Mouse (Mus musculus) c-Kit-positive CD71-positive TER-119-positive erythroid progenitor cells, embryonic 14.5 days (primary cell): ENCODE results near the gene Cpn1.
"Not testable (repeated sequence)": the region's sequence is repeated elsewhere in the genome, so short reads cannot be mapped to it uniquely, and the experiment has no call there.

ENCODE experiments used
- DNase-seq: peaks from one replicate; pipeline ENCODE4 v3.0.0-alpha.2; 2013; ENCODE audit warnings: low spot score

Gene Cpn1

DNA sequence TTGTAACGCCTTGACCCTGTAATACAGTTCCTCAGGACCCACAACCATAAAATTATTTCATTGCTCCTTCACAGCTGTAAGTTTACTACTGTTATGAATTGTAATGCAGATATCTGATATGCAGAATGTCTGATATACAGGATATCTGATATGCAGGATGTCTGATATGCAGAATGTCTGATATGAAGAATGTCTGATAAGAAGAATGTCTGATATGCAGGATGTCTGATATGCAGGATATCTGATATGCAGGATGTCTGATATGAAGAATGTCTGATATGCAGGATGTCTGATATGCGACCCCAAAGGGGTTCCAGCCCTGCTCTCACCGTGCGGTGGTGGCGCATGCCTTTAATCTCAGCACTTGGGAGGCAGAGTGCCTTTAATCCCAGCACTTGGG, 4.4 kb downstream of the Cpn1 start:
- DNase-seq = no peak

DNA sequence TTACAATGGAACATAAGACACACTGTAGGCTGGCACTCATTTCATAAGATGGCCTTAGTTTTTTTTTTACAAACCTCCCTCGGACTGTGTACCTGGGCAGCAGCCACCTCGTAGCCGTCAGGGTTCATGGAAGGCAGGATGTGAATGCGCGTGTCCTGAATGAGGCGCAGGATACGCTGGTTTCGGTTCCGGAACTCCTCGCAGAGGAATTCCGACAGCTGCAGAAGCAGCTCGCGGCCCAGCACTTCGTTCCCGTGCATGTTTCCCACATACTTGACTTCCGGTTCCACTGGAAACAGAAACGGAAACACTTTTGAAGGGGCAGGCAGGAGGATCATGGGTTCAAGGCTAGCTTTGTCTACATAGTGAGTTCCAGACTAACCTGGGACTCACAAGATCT, 5.6 kb downstream of the Cpn1 start:
- no peak for DNase-seq

DNA sequence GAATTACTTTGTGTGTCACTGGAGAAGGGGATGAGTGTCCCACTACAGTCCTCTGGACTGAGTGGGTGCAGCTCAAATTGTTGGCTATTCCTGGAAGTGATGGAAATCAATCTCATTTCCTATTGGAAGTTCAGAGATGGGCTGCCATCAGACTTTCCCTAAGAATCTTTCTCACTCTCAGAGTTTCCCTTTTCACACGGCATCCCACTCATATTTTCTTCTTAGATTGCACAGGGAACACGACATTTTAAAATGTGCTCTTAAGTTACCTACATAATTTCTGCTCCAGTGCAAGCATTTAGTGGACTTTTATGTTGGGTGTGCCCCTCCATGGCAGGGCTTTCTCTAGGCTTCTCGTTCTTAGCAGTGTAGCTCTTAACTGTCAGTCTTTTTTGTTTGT, 8.6 kb downstream of the Cpn1 start:
- no peak for DNase-seq

DNA sequence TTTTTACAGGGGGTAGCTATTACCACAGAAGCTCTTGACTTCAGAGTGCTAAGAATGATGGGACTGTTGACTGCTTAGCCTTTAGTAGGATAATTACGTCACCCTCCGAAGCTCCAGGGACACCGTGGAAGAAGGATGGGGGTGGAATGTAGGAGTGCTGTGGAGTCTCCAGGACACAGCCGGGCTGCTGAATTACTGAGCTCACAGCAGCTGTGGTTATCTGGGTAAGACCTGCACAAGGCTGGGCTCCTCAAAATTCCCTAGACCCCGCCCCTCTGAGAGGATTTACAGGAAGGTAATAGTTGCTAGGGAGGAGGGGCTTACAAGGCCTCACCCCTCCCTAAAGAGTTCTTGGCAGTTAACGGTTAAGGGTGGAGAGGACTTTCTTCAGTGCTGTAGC, 9.7 kb downstream of the Cpn1 start:
- no peak for DNase-seq

DNA sequence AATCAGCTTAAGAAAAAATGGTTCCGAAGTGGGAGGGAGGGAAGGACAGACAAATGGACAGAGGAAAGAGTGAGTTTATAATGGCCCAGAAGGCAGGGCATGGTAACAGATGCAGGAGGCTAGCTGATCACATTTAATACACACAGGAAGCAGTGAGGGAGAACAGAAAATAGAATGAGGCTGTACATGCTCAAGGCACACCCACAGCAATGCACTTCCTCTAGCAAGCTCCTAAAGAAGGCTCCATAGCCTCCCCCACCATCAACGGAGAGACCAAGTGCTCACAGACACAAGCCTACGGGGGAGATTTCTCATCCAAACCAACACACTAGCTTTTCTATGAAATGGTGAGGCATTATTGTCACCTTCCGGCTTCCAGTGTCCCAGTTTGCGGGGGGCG, 12.1 kb downstream of the Cpn1 start:
- no peak for DNase-seq

GRCm38 (mm10) chr19:43973711-43974110, 12.6 kb downstream of the Cpn1 start:
- no peak for DNase-seq

- DNase-seq = no peak
These were observed 14.2 kb downstream of the Cpn1 start for GRCm38 (mm10) chr19:43972129-43972528.

DNA sequence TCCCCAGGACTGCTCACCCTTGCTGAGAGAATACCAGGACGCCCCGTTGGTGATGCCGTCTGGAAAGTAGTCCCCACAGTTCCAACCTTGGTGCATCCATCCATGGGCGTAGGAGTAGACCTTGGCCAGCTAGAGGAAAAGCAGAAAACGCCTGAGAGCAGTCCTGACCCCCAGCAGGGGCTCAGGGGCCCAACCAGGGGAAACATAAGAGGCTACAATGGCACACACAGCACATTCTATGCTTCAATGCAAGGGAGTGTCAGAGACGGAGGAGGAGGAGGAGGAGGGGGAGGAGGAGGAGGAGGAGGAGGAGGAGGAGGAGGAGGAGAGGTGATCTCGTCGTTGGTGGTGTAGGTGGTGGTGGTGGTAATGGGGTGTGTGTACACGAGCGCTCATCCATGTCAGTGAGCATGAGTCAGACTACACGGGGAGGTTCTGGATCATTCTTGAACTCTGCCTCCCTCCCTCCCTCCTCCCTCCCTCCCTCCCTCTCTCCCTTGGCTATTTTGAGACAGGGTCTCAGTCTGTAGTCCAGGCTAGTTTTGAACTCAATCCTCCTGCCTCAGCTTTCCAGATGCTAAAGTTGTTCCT, 17.8 kb downstream of the Cpn1 start:
- DNase-seq = no peak

DNA sequence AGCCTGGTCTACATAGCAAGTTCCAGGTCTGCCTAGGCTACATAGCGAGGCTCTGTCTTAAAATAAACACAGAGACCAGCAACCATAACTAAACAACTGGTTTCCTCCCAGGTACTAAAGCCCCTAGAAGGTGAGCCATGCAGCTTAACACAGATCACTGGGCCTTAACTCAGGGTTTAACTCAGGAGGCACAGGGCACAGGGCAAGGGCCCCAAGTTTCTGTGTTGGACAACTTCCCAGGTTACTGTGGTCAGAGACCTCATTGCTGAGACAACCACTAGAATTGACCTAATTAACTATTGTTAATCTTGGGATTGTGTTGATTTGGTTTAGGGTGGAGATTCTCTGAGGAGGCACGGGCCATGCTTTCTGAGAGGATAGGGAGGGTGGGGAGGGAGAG, 19.9 kb downstream of the Cpn1 start:
- no peak for DNase-seq

- no peak for DNase-seq
These were observed 20.8 kb downstream of the Cpn1 start for GRCm38 (mm10) chr19:43965496-43966085.

- DNase-seq = no peak
These were observed 23.6 kb downstream of the Cpn1 start for GRCm38 (mm10) chr19:43962795-43963194.

GRCm38 (mm10) chr19:43961185-43961584, 25.2 kb downstream of the Cpn1 start:
- DNase-seq = peak; percentile 37

GRCm38 (mm10) chr19:43960014-43960413, 26.3 kb downstream of the Cpn1 start:
- no peak for DNase-seq

DNA sequence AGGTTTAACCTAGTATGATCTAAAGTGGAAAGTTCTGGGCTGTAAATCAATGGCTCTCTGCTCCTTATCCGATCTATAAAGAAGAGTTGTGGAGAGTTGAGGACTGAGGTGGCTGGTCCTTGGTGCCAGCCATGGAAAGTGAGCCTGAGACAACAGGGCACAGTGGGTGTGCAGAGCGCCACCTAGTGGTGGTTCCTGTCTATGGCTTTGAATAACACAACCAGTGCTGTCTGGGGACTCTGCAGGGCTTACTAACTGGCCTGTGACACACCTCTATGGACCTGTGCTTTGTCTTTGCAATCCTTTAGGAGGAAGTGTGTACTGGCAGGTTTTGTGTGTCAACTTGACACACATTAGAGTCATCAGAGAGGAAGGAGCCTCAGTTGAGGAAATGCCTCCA, 27.2 kb downstream of the Cpn1 start:
- DNase-seq = peak; percentile 61

DNA sequence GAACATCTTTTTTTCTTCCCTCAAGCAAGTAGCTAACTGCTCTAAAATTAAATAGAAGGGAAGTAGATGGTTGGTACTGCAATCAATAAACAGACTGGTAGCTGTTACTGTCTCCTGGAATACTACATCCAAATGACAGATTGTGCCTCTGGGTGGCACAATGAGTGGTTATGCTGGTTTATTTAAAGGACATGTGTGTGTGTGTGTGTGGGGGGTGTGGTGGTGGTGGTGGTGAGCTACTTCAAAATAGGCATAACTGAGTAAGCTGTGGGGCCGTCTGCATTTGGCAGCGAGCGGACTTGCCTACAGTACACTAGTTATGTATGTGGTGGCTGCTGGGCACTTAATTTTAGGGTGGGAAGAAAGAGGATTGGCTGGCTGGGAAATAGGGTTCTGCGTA, 28.5 kb downstream of the Cpn1 start:
- DNase-seq = no peak

GRCm38 (mm10) chr19:43957402-43957801, 29.0 kb downstream of the Cpn1 start:
- DNase-seq = no peak

- no peak for DNase-seq
These were observed 31.1 kb downstream of the Cpn1 start for GRCm38 (mm10) chr19:43955266-43955665.

DNA sequence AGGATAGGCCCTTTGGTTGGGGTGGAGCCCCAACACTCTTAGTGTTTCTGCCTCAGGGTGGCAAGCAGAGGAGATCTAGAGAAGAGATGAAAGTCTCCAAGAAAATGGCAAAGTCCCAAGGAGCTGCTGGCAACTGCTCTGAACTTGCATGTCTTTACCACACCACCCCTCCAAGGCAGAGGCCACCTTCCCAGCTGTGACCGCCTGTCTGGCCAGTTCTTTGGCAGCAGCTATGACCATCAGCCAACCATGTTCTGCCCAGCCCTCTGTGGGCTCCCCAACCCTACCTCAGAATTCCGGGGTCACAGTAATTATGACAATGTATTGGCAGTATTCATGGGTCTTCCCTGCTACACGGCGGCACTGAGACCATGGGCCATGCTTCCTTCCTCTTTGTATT, 31.5 kb downstream of the Cpn1 start:
- DNase-seq = no peak

- not testable (repeated sequence) for DNase-seq
These were observed 33.4 kb downstream of the Cpn1 start for GRCm38 (mm10) chr19:43952936-43953335.

DNA sequence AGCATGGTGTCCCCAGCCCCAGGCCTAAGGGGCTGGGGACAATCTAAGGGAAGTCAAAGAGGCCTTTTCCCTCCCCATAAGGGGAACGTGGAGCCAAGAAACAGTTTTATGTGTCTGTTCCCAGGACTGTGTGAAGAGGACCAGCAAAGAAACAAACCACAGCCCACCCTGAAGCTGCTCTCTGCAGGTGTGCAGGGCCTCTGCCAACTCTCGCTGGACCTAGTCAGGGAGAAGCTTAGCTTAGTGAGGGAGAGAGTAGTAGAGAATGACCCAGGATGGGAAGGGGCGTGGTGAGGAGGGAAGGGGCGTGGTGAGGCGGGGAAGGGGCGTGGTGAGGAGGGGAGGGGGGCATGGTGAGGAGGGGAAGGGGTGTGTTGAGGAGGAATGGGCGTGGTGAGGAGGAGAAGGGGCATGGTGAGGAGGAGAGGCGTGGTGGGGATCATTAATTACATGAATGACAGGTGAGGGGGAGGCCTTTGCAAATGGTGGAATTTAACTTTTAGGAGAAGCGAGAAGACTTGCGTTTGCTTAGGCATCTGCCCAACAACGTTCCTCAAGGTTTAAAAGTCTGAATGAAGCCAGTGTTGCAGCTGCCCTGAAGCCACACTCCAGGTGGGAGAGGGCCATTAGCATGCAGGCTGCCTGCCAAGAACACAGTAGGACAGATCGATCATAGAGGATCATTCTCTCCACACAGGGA, 37.1 kb downstream of the Cpn1 start:
- no peak for DNase-seq

DNA sequence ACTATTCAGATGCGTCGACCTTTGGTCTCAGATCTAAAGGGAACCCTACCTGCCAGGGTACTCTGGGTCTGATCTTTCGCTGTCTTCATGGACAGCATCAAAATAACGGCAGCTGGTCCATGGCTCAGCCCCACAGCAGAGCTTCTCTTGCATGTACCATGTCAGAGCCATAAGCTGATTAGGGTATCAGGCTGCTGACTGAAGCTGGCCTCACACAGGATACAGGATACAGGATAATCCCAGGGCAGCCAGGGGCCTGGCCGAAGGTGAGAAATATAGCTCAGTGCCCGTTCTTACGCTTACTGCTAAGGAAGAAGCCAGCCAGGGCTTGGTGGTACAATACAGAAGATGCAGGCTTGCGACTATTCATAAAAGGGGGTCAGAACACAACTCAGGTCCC, 41.8 kb downstream of the Cpn1 start:
- no peak for DNase-seq

GRCm38 (mm10) chr19:43943076-43943475, 43.3 kb downstream of the Cpn1 start:
- no peak for DNase-seq

DNA sequence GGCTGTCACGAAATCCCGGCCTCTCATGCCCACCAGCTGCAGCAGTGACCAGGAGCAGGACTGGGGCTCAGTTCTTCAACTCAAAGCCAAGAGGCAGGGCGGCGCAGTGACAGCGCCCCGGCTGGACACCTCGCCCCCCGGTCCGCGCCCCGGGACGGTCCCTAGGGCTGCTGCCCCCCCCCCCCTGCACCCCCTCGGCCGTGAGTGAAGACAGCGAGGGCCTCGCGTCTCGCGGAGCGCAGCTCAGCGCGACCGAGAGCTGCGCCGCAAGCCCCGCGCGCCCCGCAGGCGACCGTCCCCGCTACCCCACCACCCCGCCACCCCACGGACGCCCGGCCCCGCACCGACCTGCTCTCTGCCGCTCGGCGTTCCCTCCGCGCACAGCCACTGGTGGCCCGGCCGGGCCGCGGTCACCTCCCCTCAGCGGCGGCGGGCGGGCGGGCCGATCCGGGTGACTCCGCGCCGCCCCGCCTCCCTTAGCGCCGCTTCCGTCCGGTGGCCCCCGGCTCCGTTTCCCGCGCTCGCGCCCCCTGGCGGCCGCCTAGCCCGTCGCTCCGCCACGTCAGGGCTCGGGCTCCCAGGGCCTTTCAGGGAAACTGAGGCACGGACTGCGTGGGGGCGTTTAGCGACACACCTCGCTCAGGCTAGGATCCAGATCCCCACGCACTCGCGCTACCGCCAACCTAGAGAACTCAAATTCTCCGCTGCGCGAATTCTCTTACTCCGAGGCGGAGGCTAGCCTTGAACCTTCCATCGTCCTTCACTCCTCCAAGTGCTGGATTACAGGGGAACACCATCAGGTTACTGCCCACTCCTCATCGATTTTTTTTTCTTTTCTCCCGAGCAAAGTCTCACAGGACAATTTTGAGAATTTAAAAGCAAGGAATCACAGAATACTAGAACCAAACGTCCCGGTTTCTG, 46.3 kb downstream of the Cpn1 start, which contains the start of gene Dnmbp:
Dnmbp (minus strand) TSS at position 423 of the 921 bp plus-strand sequence.
- peak; percentile 65 for DNase-seq
